Mouse (Mus musculus) urinary bladder, adult 18-20 months (tissue): ENCODE measurements around the gene Btaf1.

Source experiments
- DNase-seq, 2 experiments: peaks; one replicate each; pipeline ENCODE4 v3.0.0; 2022; ENCODE audit warnings: low spot score in 2 of 2, mixed read lengths in 2 of 2

The Btaf1 gene

DNA sequence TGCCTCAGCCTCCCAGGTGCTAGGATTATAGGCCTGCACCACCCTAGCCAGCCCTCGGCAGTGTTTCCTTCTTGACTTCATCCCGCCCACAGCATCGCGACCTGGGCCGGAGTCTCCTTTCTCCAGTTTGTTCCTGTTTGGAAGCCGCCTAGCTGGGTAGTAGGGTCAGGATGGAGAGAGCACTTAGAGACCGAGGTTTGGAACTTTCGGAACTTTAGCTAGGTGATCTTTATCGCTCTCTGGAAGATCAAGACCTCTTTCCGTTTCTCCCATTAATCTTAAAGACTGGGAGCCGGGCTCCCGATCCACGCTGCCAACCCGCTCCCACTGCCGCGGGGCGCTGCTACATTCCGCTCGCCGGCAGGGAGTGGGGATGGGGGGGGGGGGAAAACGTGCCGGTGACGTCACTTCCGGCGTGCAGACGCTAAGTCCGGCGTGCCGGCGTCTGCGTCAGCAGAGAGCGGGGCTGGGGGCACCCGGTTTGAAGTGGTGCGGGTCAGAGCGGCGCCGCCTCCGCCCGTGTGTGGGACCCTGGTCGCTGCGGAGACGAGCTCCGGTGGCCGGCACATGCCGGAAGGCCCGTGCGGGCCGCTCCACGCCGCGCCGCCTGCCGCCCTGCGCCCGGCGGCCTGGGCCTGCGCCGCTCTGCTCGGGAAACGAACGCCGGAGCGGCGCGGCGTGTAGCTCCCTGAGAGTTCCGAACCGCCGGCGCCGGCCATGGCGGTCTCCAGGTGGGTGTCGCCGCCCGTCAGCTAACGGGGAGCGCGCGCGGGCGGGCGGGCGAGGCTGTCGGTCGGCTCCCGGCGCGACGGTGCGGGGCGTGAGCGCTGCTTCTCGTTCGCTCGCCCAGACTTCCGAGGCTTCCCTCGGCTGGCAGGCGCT lies at the start of gene Btaf1:
Gene Btaf1, plus strand, starts transcription at position 409 of the 882 bp plus-strand sequence.
- peak; percentile 70 to 87 for DNase-seq

DNA sequence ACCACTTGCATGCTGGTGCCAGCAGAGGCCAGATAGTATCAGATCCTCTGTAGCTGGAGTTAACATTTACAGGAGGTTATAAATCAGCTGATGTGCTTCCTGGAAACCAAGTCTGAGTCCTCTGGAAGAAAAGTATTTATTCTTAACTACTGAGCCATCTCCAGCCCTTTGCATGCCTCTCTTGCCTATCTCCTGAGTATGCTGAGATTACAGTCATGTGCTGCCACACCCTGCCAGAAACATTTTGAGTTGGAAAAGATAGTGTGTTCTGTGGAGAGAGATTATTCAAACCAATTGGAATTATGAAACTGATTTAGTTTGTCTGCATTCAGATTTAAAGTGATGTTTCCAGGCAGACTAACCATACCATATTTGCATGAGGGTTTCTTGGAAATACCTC lies 48.5 kb upstream of the Btaf1 start:
- no peak for DNase-seq

- no peak for DNase-seq
Measured at GRCm38 (mm10) chr19:36878743-36879495, 47.0 kb upstream of the Btaf1 start.

DNA sequence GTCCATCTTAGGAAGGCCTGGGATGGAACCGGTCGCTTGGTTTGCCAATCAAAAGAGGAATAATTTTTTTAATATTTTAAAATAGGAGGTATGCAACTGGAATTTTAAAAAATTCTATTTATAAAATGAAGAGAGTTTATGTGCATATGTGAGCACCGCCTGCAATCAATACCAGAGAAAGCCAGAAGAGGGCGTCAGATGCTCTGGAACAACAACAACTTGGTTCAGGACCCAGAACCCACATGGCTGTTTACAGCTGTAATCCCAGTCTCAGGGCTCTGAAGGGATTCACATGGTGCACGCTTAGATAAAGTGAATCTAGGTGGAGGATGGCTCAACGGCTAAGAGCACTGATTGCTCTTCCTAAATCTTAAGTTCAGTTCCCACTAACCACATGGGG lies 42.8 kb upstream of the Btaf1 start:
- DNase-seq = no peak

DNA sequence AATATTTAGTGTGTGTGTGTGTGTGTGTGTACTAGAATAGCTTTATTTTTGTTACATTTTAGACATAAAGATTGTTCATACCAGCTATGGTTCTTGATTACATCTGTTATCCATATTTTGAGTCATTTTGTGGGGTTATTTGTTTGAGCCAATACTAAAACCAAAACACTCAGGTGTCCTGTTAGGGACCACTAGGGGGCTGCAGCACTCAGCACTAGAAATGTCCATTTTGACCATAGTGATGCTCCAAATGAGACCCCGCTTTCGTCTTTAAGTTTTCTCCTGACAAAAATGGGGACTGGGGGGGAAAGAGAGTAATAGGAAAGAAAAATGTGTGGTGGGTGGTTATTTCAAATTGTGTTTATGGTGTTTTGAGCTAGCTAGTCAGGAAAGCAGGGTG lies 39.6 kb upstream of the Btaf1 start:
- no peak for DNase-seq

- no peak for DNase-seq
Measured at GRCm38 (mm10) chr19:36887706-36888105, 38.2 kb upstream of the Btaf1 start.

GRCm38 (mm10) chr19:36891746-36892145 lies 34.1 kb upstream of the Btaf1 start:
- DNase-seq = no peak

DNA sequence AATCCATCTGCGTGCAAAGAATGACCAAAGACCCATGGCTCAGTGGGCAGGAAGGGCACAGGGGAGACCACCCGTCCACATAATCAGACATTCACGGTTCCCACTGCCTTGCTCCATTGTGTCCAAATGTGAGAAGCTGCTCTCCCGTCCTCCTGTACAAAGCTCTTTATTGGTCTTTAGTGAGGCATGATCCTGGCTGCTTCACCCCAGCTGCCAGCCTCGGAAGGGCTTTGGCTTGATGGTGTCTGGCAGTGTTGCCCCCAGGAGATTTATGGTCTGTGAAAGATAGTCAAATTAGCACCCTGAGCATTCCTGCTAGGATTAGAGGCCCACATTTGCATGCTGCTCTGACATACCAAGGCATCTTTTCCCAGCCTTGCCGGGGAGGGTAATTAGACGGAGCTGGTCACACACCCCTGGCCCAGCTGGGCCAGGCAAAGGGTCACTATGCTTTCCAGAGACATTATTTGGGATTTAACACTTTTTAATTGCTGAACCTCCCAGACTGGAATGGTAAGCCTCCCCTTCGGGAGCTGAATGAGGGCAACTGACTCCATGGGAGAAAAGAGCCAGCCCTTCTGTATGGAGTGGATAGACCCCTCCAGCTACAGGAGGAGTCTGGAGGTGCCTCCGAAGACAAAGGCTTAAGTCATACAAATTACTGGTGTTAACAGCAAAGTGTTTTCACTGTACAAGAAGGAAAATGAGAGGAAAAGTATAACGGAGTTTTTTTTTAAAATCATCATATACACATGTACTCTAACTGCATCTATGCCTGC lies 28.9 kb upstream of the Btaf1 start:
- DNase-seq = no peak

- no peak for DNase-seq
Measured at GRCm38 (mm10) chr19:36897778-36898177, 28.1 kb upstream of the Btaf1 start.

- DNase-seq = no peak
Measured at GRCm38 (mm10) chr19:36903377-36903776, 22.5 kb upstream of the Btaf1 start.

GRCm38 (mm10) chr19:36904211-36905007 lies 21.5 kb upstream of the Btaf1 start:
- DNase-seq = peak in 1 of 2 experiments; percentile 34

GRCm38 (mm10) chr19:36909150-36909549 lies 16.7 kb upstream of the Btaf1 start:
- DNase-seq = no peak

DNA sequence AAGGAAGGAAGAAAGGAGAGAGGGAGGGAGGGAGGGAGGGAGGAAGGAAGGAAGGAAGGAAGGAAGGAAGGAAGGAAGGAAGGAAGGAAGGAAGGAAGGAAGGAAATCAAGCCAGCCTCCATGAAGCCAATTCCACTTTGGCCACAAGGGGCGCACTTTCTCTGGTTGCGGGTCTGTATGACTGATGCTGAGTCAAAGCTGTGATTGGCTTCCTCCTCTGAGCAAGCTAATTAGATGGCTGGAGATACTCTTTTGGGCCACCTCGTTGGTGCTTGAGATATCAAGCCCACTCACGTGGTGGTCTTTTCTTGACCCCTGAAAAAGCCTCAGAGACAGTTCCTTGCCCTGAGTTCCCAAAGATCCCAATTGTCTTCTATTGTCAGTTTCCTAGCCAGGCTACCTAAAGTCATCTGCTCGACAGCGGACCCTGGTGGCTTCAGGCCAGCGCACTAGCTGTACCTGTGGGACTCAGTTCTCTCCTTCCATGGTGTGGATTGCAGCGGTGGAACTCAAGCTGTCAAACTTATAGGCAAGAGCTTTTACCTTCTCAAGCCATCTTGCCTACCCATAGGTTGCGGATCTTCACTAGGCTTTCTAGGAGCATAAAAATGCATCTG lies 16.1 kb upstream of the Btaf1 start:
- DNase-seq = peak in 1 of 2 experiments; percentile 30

DNA sequence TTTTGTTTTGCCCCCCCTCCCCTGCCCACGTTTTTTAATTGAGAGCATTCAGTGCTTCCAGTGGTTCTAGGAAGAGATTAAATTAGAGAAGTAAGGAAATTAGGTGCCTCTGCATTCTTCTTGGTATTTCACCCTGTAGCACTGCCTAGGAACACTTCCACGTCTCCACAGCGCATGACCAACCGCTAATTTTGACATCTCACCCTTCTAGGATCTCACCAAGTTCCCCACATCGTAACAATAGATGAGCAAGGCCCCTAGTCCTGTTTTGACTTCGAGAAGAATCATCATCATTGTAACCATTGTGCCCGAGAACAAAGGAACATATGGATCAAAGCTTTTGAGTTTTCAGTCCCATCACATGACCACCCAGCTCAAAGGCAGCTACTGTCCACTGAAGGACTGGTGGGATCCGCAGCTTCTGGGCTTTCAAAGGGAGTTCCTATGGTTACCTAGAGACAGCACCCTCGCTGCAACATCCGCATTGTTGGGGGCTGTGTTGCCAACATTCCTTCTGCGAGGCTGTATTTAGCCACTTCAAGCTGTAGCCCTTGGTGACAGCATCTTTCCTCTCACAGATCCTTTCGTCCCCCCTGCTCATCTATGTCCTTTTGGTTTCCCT lies 15.3 kb upstream of the Btaf1 start:
- no peak for DNase-seq

GRCm38 (mm10) chr19:36913064-36913463 lies 12.8 kb upstream of the Btaf1 start:
- DNase-seq = no peak

- no peak for DNase-seq
Measured at GRCm38 (mm10) chr19:36916206-36916605, 9.7 kb upstream of the Btaf1 start.

GRCm38 (mm10) chr19:36916876-36917389 lies 8.9 kb upstream of the Btaf1 start:
- DNase-seq = no peak

DNA sequence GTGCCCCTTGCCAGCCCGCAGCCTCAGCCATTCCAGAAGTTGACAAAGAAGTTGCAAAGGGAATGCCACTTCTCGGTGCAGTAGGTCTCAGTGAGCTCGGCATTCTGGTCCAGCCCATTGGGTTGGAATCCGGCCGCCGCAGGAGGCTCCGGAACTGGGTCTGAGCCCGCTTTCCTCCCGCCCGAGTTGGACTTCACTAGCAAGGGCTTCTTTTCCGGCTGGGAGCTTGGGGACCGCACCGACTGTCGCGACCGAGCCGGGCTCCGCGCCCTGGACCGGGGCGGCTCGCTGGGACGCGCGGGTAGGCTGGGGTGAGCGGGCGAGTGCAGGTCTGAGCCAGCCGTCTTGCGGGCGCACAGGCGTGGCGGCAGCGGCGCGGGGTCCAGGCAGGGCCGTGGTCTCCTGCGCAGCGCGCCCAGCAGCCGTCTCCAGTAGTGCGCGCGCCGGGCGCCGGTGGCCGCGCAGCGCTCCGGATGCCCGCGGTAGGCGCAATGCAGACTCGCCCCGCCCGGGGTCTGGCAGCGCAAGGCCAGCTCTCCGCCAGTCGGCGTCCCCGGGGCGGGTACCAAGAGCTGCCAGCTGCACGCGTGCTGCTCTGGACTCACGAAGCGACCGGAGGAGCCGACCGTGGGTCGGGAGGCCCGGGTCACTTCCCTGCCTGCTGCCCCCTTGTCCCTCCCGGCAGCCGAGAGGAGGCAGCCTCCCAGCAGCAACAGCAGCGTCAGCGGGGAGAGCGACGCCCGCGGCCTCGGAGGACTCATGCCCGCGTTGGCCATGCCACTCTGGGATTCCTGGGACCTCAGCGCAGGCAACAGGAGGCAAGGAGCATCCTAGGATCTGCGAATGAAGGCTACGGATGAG lies 7.2 kb upstream of the Btaf1 start:
- peak; percentile 67 to 89 for DNase-seq

- no peak for DNase-seq
Measured at GRCm38 (mm10) chr19:36919466-36919865, 6.4 kb upstream of the Btaf1 start, which contains the start of gene Fgfbp3. TSS of gene Fgfbp3 (minus strand) at chr19:36919615.
